Mouse (Mus musculus) heart, embryonic 10.5 days (tissue): ENCODE measurements around the gene Magohb. TPM values are rescaled to one million over a fixed set of nuclear protein-coding genes. Genes with fewer than 3 reads are reported as not detected.

ENCODE experiments used
- polyA plus RNA-seq: library from polyadenylated mRNA; unstranded; fragments of >200 nt; fragmentation: Nextera tagmentation; extraction: Ambion mirVana; gene quantifications from 2 replicates; pipeline ENCODE4 v1.2.1, GENCODE M21; 2016

The Magohb gene
- polyA plus RNA-seq, 1 experiment from 2014 or later: 52.2 TPM

Other genes with a start within 250 kb of the Magohb start
- not detected in 2 replicates for gene Klra2, start 45.9 kb downstream of the Magohb start, polyA plus RNA-seq
- 0.60 and 1.0 TPM in 2 replicates for gene Styk1, start 60.4 kb upstream of the Magohb start, polyA plus RNA-seq
- gene Ybx3, start 95.2 kb upstream of the Magohb start, polyA plus RNA-seq: 37.6 and 48.9 TPM in 2 replicates
- not detected in 2 replicates for gene 5430401F13Rik, start 193.2 kb upstream of the Magohb start, polyA plus RNA-seq
- not detected in 2 replicates for gene Gm6619, start 193.2 kb upstream of the Magohb start, polyA plus RNA-seq